Mouse (Mus musculus) c-Kit-positive CD71-negative TER-119-negative erythroid progenitor cells, embryonic 14.5 days (primary cell): ENCODE data around the gene Mrpl43.
"Not testable (repeated sequence)": the region's sequence is repeated elsewhere in the genome, so short reads cannot be mapped to it uniquely, and the experiment has no call there.

Source experiments
- DNase-seq: peaks from one replicate; pipeline ENCODE4 v3.0.0-alpha.2; 2013; ENCODE audit warnings: low read depth

The Mrpl43 gene

DNA sequence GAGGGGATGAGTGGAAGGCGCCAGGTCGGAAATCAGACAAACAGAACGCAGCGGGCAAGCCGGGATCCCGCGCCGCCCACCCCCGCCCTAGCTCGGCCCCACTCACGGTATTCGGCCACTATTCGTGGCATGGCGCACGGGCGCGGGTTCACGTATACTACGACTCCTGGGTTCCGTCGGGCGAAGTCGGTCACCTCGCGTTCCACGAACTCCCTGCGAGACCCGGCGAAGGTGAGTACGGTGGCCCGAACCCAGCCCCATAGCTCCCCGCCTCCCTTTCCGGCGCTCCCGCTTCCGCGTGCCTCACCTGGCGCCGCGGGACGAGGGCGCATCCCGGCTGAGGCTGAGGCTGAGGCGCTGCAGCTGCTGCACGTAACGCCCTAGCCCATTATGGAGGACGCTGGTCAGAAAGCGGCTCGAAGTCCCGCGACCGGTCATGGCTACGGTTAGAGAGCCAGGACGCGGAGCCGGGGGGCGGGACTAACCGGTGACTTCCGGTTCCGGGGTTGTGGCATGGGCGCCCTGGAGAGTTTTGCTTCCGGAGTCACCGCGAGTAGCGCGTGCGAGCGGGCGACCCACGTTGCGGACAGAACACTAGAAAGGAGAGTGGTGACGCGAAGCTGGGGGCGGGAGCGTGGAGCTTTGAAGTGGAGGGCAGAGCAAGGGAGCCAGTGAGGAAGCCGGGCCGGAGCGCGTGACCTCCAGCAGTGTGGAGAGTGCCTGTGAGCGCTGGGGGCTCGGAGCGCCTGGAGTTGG, at the start of gene Mrpl43:
Mrpl43 (minus strand) TSS at position 486 of the 756 bp plus-strand sequence.
- peak; percentile 92 for DNase-seq

DNA sequence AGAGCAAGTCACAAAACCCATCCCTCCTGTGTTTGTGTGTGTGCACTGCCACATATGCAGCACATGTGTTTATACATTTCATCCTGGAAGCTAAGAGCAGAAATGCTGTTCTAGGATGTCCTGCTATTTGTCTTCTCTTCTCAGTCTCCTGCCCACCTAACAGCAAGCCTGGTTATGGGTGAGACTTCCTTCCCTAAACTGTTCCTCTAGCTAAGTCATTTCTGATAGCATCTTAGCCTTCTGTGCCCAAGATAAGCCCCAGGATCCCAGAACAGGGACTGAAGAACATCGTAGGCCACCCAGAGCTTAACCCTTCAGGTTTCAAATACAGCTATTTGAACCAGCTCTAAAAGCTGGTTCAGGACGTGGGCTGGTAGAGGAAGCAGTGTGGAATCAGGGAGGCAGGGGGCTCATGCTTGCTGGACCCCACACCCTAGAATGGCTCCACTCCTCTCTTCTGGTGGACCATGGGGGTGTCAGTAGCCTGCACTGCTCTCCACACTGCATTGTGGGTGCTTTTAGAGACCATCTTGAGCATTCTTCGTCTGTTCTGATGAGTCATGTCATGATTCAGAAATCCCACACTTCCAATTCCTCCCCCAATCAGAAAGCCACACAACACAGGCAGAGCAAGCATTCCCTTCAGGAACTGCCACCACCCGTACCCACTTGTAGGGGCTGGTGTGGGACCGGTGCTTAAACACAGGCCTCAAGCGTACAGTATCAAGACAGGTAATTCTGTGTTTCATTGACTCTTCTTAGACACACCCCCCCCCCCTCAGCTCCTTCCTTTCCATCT, 48.8 kb upstream of the Mrpl43 start:
- no peak for DNase-seq

GRCm38 (mm10) chr19:45053451-45053850, 47.2 kb upstream of the Mrpl43 start:
- no peak for DNase-seq

GRCm38 (mm10) chr19:45049523-45049922, 43.3 kb upstream of the Mrpl43 start:
- no peak for DNase-seq

GRCm38 (mm10) chr19:45048644-45049365, 42.6 kb upstream of the Mrpl43 start:
- DNase-seq = no peak

- no peak for DNase-seq
Observed at GRCm38 (mm10) chr19:45047935-45048643, 41.8 kb upstream of the Mrpl43 start.

GRCm38 (mm10) chr19:45047417-45047934, 41.2 kb upstream of the Mrpl43 start, which contains the start of gene Sfxn3:
Sfxn3 (plus strand) TSS chr19:45047503.
- DNase-seq = peak; percentile 69

- DNase-seq = no peak
Observed at GRCm38 (mm10) chr19:45046523-45047321, 40.5 kb upstream of the Mrpl43 start.

DNA sequence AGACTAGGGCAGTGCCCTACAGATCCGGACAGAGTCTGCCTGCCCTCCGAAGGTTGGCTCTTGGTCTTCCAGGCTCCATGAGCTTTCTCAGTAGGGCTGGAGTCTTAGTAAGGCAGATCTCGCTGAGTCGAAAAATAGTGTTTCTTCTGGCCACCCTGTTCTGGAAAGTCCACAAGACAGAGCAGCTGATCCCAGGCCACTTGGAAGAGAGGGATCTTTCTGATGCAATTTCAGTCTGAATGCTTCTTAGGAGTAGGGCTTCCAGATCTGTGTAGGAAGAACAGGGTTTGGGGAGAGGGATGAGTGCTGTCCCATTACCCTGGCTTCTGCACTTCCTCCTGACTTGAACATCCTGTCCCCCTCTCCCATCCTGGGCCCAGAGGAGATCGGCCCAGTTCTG, 39.4 kb upstream of the Mrpl43 start, which contains the start of gene Pdzd7:
Pdzd7 (minus strand) TSS at position 67 of the 400 bp plus-strand sequence.
- DNase-seq = no peak

DNA sequence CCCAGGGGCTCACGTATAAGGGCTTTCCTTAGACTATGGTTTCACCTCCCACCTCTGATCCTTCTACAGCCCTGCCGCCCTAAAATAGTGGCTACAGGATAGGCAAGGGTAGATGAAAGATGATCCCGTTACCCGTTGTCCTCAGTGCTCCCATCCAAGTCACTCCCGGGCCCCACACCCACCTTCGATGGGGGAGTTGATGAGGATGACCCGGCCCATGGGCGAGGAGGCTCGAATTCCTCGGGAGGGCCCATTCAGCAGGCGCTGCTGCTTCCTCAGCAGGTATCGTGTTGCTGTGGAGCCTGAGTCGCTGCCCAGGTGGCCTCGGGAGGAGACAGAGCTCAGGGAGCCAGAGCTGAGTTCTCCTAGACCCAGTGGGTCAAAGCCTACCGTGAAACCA, 39.0 kb upstream of the Mrpl43 start:
- no peak for DNase-seq

GRCm38 (mm10) chr19:45044389-45044927, 38.2 kb upstream of the Mrpl43 start:
- no peak for DNase-seq

- DNase-seq = no peak
Observed at GRCm38 (mm10) chr19:45040214-45040613, 34.0 kb upstream of the Mrpl43 start.

GRCm38 (mm10) chr19:45038198-45038597, 32.0 kb upstream of the Mrpl43 start:
- DNase-seq = not testable (repeated sequence)

DNA sequence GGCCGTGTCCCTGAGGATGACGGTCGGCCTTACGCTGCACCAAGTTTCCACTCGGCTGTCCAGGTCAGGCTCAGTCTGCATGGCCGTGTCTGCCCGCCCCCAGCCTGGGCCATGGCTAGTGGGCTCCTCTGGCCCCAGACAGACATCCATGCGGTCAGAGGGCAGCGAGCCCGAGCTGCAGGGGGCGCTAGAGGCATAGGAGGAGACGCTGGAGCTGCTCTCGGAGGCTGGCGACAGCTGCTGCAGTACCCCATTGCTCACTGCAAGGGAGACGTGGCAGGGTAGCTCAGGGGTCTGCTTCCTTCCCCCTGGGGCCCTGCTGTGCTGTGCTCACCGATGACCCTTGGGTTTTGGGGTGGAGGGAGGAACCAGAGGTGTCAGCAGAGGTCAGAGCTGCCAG, 30.6 kb upstream of the Mrpl43 start:
- DNase-seq = no peak

DNA sequence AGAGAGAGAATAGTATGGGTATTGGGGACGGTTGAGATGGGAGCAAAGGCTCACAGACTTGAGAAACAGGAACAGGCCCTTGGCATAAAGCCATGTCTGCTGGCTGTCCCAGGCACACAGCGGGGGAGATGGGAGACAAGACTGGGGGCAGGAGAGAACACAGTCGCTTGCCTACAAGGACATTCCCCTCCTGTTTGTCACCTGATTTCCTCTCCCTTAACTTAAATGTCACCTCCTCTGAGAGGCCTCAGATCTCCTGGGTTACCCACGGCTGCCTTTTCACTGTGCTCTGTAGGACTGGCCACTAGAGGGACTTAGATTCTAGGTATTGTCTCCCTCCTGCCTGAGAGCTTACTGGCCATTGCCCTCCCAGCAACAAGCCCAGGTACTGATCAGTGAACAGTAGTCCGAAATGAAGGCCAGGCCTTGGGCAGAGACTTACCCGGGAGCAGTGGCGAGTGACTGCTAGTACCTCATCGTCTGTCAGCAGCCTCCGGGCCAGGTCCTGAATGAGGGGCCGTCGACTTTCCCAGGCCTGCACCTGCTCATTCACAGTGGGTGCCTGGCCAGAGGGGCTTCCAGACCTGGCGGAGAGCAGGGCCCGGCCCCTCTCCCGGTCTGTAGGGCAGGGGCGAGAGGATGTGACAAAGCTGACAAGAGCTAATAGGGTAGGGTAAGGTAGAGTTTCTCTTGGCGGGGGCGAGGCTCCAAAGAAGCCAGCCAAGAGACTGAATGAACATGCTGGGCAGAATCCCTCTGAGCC, 26.5 kb upstream of the Mrpl43 start:
- DNase-seq = no peak

DNA sequence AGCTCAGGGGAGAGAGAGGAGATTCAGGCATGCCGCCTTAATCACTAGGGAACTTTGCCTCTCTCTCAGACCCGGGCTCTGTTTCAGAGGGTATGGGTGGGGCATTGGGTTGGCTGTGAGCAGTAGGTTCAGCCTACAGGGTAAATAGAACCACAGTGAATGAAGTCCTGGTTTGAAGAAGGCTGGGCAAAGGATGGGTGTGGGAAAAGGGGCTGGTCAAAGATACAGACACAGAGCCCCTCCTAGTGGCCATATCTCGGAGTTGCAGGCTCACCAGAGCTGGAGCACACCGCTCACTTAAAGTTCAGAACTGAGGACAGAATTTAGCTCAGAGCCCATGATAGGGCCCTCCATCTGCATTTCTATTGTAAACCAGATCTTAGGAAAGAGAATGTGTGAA, 25.5 kb upstream of the Mrpl43 start:
- DNase-seq = peak; percentile 70

DNA sequence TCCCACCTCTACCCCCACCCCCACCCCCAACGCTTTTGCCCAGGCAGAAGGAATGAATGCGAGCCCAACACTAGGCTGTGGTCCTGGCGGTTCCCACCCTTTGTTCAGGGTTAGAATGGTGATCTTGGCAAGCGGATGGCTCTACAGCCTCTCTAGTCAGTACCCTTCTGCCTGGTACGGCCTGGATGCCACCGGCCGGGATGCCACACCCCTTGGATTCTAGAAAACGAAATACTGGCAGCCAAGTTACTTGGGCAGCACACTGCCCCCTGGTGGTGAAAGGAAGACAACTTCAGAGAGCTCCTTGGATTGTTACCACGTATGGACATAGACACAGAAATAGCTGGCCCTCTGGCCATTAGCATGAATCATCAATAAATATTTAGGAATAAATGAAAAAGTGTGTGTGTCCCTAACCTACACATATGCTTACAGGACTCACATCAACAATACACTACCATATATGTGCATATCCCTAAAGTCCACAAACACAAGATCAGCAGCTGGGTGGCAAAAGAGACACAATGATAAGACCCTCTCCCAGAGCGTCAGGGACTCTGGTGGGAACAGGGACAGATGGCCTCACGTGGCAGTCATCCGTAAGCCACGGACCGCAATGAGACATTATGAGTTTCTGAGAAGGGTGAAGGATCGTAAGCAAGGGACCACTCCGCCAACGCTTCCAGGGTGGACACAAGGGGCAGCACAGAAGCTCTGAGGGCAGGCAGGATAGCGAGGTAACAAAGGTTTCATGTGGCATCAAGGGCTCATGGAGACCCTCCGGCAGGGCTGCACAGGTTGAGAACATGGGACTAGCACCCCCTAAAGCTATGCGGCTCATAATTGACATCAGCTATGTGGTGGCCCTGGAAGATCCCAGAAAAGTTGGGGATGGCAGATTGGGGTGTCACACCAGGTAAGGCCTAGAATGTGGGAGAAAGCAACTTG, 24.8 kb upstream of the Mrpl43 start:
- DNase-seq = peak; percentile 85

DNA sequence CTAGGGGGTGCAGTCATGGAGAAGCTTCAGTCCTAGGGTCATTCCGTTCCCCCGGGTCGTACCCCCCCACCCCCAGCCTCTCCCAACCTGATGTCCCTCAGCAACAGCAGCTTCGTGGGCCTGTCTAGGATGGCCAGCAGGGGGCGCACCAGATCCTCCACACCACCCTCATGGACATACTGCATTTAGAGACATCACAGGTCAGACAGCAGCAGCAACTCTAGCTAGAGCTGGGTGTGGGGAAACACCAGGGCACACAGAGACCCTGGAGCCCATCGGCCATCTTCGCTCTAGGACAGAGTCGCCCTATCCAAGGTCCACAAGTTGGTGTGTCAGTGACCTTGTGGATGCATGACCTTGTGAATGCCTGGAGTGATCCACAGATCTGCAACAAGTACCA, 23.9 kb upstream of the Mrpl43 start:
- DNase-seq = no peak

DNA sequence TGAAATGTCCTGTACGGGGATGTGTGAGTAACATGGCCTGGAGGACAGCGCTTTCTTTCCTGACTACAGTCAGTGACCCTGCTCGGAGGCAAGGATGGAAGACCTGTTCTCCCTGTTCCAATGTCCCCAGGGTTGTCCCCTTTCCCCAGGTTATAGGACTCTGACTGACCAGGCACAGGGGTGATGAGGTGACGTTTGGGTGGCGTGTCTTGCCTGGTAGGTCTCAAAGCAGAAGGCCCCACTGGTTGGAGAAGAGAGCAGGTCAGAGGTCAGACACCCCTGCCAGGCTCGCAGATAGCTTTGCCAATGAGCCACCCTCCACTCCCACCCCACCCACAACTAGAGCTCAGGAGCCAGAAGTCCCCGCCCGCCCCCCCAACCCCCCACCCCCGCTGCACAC, 23.3 kb upstream of the Mrpl43 start:
- no peak for DNase-seq
